Mouse (Mus musculus) stomach, postnatal 0 days (tissue): Measurements from ENCODE around the gene Pelp1.
A peak's percentile ranks its signal among the peaks of the same experiment; 100 is the strongest.

Experiments used
- CTCF ChIP-seq: IDR thresholded peaks from 2 replicates; pipeline ENCODE4 v1.5.1; 2016; ENCODE audit warnings: antibody characterized with exemption, low read depth, mild to moderate bottlenecking, moderate library complexity
- EP300 ChIP-seq: optimal IDR thresholded peaks from 2 replicates; pipeline ENCODE3; 2016; ENCODE audit warnings: antibody characterized with exemption

DNA sequence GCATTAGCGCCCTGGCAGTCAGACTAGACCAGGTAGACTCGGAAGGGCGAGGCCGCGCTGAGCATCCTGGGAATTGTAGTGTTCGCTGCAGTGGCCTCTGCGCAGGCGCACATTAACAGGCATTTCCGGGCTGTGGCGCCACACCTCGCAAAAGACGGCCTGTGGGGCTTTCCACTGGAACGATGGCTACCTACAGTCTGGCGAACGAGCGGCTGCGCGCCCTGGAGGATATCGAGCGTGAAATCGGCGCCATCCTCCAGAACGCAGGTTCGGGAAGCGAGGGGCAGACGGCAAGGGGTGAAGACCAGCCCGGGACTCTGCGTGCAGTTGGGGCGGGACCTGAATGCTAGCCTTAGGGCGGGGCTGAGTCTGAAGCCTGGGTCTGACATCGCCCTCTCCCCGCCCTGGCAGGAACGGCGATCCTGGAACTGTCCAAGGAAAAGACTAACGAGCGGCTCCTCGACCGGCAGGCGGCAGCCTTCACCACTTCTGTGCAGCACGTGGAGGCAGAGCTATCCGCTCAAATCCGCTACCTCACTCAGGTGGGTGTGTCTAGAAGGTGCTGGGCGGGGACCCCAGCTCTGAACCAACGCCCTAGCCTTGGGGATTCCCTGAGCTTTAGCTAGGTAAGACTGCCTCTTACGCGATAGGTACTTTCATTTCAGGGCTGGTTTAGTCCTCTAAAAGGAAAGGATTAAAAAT, 42.1 kb upstream of the Pelp1 start, which contains the start of gene Med11:
- TF ChIP-seq CTCF (peak; percentile 98), EP300 (peak; percentile 34)
